Mouse (Mus musculus) thymus, postnatal 36 days (tissue): ENCODE data around the gene Tmeff1.

Source experiments
- DNase-seq, 2 experiments: peaks; one replicate each; pipeline ENCODE4 v3.0.0; 2022; ENCODE audit warnings: mixed read lengths in 2 of 2

The Tmeff1 gene

DNA sequence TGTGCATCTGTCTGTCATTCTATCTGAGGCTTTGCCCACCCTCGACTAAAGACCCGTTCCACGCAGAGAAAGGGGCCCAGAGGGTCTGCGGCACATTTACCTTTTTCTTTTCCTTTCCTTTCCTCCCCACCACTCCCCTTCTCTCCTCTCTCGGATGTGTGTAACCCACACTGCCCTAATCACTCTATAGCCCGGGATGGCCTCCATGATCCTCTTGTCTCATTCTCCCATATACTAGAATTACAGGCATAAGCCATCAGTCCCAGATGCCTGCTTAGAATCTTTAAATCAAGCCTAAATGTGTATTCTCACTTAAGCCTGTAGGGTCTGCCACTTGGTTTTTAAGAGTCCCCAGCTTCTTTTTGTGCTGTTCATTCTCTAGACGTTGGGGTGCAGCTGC lies 8.6 kb upstream of the Tmeff1 start:
- no peak for DNase-seq

DNA sequence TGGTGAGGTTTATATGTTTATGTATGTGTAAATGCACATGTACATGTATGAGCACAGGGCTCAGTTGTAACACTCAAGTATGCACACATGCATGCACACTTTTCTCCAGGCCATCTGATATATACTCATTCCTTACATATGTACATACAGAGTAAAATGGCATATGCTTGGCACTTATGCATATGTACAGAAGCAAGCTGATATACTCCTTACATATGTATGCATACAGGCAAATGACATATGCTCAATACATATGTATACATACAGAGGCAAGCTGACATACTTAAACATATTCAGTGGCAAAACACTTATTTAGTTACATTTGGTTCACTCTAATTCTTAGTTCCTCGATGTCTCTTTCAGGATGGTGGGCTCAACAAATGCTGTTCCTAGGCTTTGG lies 7.1 kb upstream of the Tmeff1 start:
- DNase-seq: no peak

DNA sequence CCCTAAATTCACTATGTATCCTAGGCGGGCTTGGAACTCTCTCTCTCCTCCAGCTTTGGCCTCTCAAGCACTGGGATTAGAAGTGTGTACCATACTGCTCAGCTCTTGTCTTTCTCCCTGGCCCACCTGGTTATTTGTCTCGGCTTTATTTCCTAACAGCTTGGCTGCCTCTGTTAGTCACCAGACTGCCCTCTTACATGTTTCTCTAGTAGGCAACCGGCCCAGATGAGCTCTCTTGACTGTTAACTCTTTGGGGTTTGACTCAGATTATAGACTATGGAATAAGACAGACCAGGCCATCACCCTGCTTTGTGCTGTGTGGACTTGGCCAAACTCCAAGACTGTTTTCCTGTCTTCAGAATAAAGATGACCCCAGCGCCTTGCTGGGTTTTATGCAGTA lies 6.6 kb upstream of the Tmeff1 start:
- DNase-seq: no peak

DNA sequence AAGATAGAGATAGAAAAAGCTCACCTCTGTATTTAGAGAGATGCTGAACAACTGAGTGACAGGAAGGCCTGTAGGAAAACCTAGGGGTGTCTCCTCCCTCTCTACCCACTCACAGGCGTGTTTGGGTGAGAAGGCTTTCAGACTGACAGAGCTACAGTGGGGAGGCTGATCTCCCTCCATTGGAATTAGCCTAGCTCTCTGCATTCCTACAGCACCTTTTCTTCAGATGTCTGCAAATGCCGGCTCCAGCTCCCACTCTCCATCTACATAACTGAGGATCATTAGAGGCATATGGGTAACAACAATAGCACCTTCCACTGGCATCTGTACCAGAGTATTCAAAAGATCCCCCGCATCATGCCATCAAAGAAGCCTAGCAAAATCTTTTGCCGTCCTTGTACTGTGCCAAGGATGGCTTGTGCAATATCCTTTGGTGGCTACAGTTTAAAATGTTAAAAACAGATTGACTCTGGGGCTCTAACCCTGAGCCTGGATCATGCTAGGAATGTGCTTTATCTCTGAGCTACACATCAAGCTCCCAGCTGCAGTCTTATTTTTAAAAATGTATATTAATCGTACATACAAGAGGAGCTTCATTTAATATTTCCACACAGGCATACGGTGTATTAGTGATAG lies 5.4 kb upstream of the Tmeff1 start:
- no peak for DNase-seq

DNA sequence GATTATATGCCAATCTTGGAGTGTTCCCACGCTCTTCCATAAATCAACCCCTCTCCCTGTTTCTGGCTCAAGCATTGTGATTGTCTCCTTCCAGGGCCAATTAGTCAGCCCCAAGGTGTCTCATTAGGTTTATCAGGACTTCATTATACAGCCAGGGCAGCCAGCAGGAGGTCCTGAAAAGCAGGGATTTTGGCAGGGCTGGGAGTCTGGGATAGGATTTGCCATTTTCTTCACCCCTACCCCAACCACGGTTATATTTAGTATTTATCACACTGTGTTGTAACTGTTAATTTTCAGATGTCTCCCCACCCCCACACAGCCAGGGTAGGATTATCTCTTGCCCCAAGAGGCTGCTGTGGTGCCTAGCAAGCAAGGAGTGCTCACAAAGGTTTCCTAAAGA lies 3.8 kb upstream of the Tmeff1 start:
- no peak for DNase-seq

DNA sequence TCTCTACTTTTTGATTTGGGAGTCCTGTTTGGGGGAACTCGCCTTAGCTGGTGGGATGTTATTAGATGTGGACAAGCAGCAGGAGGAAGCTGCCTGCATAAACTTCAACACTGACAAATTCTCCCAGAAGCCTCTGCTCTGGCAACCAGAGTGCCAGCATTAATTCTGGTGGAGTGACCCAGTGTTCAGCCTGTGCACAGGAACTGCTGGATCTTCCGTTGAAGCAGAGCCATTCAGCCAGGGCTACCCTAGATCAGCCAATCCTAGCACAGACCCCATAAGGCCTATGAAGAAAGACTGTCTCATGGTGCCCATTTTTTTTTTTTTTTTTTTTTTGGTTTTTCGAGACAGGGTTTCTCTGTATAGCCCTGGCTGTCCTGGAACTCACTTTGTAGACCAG lies 3.0 kb upstream of the Tmeff1 start:
- DNase-seq: no peak

DNA sequence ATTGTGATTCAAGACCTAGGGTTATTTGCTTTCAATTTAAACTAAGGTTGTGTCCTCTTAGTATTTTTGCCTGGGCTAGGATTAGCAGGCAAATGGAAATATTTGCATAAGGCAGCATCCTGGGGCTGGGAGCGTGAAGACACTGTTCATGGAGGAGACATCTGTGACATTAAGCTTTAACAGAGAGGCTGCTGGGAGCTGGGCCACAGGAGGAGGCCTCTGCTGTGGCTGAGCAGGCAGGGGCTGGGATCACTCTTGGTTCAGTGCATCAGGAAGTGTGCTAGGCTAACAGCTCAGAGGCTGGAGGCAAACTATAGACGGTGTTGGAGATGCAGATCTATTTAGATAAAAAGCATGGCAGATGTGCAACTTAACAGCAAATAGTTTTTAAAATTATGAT lies 2.0 kb upstream of the Tmeff1 start:
- DNase-seq: no peak

DNA sequence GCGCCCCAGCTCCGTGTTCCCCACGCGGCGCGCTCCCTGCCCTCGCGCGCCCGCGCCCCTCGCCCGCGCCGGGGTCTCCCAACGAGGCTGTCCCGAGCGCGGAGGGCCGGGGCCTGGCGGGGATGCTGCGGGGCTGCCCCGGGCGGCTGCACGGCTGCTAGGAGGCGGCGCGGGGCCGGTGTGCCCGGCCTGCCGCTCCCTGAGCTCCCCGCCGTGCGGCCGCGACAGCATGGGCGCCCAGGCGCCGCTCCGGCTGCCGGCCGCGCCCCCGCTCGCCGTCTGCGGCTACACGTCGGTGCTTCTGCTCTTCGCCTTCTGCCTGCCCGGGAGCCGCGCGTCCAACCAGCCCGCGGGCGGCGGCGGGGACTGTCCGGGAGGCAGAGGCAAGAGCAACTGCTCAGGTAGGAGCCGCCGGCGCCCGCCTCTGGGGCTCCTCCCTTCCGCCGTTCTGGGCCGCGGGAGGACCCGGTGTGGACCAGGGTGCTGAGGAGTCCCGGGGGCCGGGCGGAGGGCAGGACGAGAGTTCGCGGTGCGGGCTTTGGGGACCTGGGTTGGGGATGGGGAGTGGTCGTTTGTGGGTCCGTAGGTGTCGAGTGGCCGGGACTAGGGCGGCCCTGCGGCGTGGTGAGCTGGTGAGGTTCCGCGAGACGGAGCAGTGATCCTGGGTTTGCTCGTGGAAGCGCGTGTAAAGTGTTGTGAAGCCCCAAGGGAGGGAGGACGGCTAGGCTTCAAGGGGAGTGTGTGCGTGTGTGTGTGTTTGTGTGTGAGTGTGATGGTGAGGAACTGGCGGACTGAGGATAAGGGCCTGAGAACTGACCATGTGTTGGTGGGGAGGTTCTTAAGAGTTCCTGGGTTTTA lies 496 bp downstream of the Tmeff1 start:
- peak in 1 of 2 experiments; percentile 10 for DNase-seq

DNA sequence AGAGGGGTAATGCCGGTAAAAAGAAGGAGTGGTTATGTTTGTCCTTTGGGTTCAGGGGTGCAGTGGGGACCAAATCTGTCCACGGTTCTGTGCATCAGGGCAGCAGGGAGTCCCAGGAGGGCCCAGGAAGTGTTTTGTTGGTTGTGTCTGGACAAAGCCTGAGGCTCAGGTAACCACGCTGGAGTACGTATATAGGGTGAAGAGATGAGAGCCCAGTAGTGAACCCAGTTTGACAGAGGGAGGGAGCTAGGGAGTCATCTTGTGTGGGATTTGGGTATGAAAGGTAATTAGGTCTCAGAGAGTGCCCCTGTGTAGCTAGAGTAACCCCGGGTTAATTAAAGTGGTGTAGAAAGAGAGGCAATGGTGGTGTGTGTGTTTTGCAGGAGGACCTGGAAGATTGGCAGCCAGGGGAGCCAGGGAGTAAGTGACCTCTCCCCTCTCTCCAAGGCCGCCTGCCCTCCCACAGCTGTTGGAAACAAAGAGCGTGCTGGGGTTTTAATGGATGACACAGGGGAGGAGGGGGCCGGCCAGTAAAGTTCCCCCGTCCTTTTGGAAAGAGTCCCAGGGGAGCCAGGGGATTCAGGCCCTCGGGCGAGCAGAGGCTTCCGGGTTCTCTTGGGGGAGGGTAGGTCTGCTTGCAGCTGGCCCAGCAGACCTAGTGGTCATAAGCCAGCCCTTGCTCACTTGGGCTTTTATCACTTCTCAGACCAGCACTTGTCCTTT lies 1.3 kb downstream of the Tmeff1 start:
- no peak for DNase-seq

DNA sequence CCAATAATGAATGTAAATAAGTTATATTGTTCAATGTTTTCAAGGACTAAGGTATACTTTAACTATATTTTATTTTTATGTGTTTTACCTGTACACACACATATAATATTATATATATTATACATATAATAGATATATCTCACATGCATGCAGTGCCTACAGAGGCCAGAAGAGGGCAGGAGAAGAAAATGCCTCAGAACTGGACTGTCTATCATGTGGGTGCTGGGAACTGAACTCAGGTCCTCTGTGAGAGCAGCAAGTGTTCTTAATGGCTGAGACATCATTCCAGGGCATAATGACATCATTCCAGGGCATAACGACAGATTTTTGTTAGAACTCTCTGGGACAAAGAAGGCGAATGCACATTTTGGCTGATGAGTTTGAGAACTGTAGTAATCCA lies 2.6 kb downstream of the Tmeff1 start:
- DNase-seq: no peak

DNA sequence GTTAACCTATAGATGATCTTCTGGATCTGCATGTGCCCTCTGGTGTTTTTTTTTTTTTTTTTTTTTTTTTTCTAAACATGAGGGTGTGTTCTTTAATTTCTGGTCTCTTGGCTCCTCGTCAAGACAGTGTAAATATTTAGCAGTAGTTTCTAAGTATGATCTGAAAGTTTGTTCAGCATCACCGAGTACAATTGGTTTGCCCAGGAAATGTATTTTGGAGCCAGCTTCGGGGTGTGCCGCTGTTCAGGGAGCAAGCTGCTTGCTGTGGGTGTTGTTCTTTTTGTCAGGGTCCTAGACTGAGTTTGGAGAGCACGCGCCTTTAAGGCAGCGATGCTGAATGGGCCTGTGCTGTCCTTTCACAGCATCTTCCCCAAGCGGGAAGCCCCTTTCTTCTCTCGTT lies 3.6 kb downstream of the Tmeff1 start:
- no peak for DNase-seq

DNA sequence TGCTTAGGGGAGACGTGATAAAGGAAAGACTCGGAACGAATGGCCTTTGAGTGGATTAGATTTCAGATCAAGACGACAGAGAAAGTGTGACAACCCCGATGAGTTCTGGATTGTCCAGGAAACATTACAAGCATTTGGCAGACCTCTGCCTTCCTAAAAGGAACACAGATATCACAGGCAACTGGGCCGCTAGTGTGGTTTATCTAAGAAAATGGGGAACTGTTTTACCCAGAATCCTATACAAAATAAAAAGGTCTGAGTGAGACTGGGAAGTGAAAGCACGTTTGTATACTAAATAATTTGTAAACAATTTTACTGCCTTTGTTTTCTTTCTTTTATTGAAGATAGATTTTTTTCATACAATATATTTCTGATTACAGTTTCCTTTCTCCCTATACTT lies 5.9 kb downstream of the Tmeff1 start:
- DNase-seq: no peak

DNA sequence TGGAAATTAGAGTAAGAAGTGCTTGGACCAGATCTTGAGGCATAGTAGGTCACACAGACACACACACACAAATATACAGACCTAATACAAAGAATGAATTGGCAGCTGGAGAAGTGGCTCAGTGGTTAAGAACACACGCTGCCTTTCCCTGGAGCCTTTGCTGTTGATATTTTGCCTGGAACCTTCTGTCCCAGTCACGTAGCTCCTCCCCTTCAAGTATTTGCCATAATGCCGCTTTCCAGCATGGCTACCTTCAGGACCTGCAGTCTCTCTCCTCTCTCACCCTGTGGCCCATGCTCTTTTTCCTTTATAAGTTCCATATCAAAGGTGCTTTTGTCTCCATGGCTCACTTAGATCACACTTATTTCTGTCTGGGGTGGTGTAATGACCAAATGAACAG lies 6.4 kb downstream of the Tmeff1 start:
- no peak for DNase-seq

DNA sequence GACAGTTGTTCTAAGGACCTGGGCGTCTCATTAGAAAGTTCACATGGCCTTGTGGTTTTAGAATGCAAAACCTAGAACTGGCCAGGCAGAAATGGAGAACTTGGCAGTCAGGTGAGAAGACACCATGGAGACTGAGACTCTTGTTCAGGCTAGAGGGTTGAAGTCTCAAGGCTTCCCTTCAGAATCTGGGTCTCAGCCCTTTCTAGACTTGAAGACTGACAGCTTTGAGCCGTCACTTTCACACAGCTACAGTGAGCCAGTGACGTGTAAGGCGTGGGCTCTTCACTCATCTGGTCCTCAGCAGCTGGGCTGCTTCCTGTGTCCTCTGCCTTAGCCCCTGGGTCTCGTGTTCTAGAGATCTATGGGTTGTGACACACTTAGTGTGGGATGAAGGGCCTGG lies 7.4 kb downstream of the Tmeff1 start:
- DNase-seq: no peak

DNA sequence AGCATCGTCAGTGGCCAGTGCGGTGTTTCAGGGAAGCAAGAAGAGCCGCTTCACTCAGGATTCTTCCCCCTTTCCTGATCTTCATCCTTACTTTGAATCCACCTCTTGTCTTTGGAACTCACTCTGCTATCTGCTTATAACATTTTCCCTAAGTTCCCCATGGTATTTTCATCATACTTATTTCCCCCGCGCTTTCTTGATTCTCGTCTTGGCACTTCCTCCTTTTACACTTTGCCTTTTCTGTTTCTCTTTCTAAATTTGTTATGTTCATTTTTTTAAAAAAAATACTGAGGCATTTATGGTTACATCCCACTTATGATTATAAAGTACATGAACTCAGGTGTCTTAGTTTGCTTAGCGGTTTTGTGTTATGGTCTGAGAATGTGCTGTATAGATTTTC lies 7.9 kb downstream of the Tmeff1 start:
- DNase-seq: no peak

DNA sequence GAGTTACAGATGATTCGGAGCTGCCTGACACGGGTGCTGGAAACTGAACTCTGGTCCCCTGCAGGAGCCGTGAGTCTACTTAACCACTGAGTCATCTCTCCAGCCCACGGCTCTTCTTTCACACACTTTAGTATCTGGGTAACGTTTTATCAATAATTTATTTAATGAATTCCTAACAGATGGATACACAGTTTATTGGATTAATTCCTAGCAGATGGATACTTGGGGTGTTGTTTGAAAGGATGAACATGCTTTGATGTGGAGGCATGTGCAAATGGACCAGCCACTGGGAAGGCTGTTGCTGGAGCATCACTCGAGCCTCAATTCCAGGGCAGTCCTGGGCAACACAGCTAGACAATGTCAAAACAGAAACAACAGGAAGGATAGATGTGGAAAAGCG lies 11.1 kb downstream of the Tmeff1 start:
- no peak for DNase-seq

DNA sequence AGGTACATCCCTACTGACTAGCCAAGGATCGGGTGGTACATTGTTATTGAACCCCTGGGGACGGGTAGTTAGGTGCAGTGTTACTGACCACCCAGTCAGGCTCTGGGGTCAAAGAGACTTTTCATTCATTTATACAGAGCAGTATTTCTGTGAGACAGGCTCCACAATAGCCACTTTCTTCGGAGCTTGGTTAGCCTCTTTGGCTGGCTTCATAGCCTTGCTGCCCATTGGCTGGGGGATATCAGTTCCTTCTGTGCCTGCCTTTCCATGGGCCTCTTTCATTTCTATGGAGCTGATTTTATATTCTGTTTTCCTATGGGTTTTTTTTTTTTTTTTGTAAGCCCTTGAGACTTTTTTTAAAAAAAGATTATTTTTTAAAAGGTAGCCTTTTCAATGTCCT lies 20.7 kb downstream of the Tmeff1 start:
- no peak for DNase-seq

DNA sequence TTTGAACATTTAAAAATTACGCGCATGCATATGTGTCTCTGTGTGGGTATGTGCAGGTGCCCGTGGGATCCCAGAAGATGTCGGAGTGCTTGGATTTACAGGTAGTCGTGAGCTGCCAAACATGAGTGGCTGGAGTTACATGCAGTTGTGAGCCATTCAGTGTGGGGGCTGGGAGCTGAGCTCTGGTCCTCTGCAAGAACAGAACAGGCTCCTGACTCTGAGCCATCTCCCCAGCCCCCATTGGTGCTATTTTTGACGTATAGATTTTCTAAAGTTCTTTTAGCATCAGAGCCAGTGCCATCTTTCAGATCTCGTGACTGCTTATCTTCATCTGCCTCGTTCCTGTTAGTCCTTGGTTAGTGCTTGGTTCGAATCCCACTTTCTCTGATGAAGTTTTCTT lies 24.5 kb downstream of the Tmeff1 start:
- no peak for DNase-seq

DNA sequence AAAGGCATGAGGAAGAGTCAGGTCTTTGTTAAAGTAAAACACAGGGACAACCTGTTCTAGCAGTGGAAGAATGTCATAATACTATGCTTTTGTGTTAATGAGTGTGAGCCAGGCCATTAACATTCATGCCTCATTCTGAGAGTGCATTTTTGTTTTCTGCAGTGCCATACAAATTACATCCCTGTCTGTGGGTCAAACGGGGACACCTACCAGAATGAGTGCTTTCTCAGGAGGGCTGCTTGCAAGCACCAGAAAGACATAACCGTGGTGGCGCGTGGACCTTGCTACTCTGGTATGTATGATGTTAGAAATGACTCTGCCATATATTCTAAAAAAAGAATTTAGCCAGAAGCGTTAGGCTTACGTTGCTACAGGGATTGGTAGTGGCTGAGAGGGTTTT lies 25.3 kb downstream of the Tmeff1 start:
- no peak for DNase-seq

DNA sequence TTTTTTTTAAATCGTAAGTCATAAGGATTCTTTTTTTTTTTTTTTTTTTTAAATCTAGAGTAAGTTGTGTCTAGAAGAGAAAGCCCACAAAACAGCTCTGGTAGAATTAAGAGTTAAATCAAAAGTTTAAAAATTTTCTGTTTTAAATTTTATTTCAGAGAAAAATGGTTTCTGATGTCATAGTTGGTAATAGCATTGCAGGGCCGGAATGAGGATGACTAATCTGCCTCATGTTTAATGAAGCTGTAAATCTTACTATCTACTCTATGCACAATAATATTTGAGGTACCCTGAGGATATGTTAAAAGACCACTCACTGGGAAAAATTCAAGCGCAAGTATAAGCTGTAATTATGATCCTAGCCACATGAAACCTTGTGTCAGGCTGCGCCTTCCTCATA lies 30.5 kb downstream of the Tmeff1 start:
- no peak for DNase-seq

DNA sequence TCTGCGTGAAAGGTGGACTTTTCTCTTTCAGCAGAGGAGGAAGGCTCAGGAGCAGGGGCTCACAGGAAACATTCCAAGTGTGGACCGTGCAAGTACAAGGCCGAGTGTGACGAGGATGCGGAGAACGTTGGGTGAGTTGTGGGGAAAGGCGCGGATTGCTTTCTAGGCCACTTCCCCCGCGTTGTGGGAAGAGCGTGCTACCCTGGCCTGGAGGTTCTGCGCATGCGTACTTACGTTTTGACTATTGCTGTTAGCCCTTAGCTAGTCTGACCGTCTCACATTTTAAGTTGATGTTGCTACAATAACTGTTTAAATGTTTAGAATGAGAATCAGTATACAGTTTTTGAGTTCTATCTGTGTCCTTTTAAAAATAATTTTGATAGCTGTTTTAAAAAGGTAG lies 32.2 kb downstream of the Tmeff1 start:
- DNase-seq: no peak

DNA sequence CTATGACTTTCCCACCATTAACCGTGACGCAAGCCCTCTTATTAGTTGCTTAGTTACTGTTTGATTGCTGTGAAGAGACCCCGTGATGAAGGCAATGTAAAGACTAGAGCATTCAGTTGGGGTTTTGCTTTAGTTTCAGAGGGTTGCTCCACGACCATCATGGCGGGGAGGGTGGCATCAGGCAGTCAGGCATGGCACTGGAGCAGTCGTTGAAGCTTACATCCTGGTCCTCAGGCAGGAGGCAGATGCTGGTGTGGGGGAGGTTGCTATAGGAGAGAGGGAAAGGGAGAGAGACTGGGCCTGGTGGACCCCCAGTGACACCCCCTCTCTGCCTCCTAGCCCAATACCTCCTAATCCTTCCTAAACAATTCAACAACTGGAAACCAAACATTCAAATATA lies 35.1 kb downstream of the Tmeff1 start:
- DNase-seq: no peak

DNA sequence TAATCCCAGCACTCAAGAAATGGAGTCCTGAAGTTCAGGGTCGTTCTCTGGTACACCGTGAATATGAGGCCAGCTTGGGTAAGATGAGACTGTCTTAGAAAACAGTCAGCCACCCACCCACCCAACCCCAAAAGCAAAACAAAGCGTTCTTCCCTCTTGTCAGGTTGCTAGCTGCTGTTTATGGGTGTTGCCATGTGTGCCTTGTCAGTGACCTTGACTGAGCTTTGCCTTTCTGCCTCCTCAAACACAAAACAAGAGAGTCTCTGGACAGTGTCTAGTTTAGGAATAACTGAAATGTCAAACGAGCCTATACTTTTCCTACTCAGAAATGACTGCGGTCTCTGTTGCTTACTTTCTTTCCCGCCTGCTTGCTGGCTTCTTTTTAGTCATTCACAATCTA lies 37.3 kb downstream of the Tmeff1 start:
- no peak for DNase-seq

DNA sequence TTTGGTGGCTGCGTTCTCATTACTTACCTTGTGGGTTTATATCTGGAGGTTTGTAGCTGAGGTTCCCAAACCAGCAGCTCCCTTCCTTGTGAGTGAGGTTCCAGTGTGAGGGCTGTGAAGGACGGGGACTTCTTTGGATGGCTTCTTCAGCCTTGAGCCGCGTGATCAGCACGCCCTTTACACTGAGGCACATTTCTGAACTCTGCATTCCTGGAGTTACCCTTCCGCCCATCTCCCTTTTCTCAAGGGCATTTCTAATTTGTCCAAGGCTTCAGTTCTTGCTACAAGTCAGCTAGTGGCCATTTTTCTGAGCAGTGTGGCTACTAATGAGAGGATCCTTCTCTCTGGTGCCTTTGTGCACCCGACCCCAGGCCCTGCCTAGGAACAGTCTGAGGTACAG lies 38.0 kb downstream of the Tmeff1 start:
- DNase-seq: no peak
